Mouse (Mus musculus): ENCODE data around the gene Sar1a. TPM values are rescaled to one million over a fixed set of nuclear protein-coding genes. Genes with fewer than 3 reads are reported as not detected.

Gene Sar1a
- 100 to 1,000 TPM; 117 to 124 TPM for total RNA-seq (2021)
- long read RNA-seq, experiment 1, transcript Sar1a-201 (7 exons, 2,613 nt) = major isoform, 149 of 165 reads
- long read RNA-seq, experiment 1, partial matches to known transcripts = 1 of 165 reads
- long read RNA-seq, experiment 1, other reads (novel, unspliced or antisense) = 15 of 165 reads
- long read RNA-seq, experiment 2, transcript Sar1a-201 (7 exons, 2,613 nt) = major isoform, 195 of 221 reads
- long read RNA-seq, experiment 2, transcript Sar1a-205 (2 exons, 483 nt) = minor isoform, 5 of 221 reads
- long read RNA-seq, experiment 2, partial matches to known transcripts = 2 of 221 reads
- long read RNA-seq, experiment 2, other reads (novel, unspliced or antisense) = 19 of 221 reads

DNA sequence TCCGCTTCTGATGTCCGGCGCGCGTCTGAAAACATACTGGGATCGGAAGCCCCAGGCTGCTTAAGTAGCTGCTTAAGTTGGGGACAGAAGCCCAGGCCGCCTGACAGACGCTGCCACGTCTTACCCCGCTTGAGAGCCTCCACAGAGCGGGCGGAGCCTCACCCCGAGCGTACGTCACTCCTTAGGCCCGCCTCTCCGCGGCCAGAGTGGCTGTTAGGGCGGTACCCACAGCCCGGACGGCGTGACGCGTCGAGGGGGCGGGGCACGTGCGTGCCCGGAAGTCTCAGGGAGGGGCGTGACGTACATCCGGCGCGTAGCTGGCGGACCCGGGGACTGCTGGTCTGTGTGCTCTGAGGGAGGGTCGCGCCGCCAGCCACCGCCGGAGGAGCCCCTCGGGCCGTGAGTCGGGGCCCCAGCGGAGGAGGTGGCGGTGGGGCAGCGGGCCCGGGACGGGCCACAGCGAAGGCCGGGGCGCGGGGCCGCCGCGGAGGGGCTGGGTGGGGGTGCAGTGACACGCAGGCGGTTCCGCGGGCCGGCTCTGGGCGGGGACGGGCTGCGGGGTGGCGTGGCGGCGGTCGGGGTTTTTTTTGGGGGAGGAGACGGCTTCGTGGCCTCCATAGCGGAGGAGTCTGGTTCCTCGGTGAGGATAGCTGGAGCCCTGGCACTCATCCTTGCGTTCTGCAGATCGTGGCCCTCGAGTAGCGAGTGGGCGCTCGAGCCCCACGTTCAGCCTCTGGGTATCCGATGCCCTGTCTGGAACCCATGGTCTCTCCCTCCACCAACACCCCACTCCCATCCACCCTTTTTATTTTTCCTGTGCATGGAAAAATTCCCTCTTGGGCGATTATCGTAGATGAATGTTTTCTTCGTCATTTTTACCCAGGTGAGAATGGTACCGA, at the start of gene Sar1a:
TSS of gene Sar1a (plus strand) at position 285 of the 899 bp plus-strand sequence.
- H3K4me3 ChIP-seq = peak within 1 kb of the TSS; percentile 93
- H3K27ac ChIP-seq = peak within 1 kb of the TSS; percentile 95
- no peak for TF ChIP-seq CTCF (conservative IDR thresholded peaks at IDR 0.05)
- peak; percentile 98 to 99 for DNase-seq (ENCODE audit: low spot score in 2 of 2)

DNA sequence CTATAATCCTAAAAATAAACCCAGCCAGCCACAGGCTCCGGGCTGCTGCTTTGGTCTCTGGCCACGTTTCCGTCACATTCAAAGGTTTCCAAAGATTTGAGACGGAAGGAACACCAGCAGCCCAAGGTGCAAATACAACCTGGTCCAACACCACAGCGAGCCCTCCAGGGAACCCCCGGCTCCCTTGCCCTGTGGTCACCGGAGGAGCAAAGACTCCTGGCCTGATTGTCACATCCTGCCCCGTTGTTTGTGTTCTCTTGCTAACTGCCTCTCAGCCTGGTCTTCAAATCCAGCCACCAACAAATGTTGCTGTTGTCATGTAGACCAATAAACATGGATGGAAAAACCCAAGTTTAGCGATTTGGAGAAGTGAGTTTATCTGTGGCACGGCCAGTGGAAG, 47.7 kb upstream of the Sar1a start:
- Histone ChIP-seq H3K27ac (no peak overlapping the region), H3K4me3 (no peak overlapping the region)
- no peak for TF ChIP-seq CTCF (conservative IDR thresholded peaks at IDR 0.05)
- DNase-seq (ENCODE audit: low spot score in 2 of 2) = no peak

DNA sequence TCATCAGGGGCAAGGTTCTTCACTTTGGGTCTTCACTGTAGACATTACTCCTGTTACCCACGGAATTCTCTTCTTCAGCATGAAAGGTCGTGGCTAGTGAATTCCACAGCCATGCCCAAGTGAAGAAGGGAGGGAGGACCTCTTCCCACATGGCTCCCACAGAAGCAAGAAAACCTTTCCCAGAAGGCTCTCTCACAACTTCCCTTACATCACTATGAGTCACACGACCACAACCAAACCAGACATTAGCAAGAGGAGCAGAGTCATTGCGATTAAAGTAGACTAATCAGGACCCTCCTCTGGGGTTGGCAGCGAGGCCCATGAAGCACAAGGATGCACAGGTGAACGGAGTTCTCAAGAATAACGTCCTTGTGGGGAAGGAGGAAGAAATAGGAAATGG, 43.0 kb upstream of the Sar1a start:
- no peak overlapping the region for H3K27ac ChIP-seq
- TF ChIP-seq CTCF (conservative IDR thresholded peaks at IDR 0.05) = no peak
- DNase-seq (ENCODE audit: low spot score in 2 of 2) = no peak
- no peak overlapping the region for H3K4me3 ChIP-seq

DNA sequence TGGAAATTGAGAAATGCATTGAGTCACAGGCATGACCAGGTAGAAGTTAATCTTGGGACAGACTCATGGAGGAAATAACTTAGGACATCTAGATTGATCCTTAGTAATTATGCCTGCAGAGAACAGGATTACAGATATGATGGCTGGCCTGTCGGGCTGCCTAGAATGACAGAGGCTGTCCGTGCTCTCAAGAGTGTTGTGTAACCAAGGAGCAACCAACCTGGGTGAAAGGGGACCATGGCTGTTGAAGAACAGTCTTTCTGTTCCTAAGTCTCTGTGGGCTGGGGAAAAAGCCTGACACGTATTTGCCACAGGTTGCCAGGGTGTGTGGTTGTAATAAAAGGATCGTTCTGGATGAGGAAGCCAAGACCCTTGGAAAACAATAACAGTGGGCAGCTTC, 39.7 kb upstream of the Sar1a start:
- DNase-seq (ENCODE audit: low spot score in 2 of 2) = no peak
- H3K4me3 ChIP-seq = no peak overlapping the region
- H3K27ac ChIP-seq = no peak overlapping the region
- TF ChIP-seq CTCF (conservative IDR thresholded peaks at IDR 0.05) = no peak

DNA sequence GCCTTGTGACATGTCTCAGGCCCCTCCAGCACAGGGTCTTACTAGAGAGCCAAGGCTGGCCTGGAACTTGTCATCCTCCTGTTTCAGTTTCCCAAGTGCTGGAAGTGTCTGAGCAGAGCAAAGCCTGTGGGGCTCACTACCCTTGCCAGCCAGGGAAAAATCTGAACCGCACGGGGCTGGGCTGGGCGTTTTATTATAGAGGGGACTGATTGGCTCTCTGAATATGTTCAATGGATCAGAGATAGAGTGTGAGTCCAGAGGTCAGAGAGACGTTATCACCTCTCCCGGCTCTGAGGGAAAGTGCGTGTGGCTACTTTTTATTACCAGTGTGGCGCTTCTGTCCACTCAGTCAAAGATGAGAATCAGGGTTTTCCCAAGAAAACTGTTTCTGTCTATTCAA, 33.5 kb upstream of the Sar1a start:
- no peak for TF ChIP-seq CTCF (conservative IDR thresholded peaks at IDR 0.05)
- H3K27ac ChIP-seq = no peak overlapping the region
- no peak overlapping the region for H3K4me3 ChIP-seq
- DNase-seq (ENCODE audit: low spot score in 2 of 2) = no peak

DNA sequence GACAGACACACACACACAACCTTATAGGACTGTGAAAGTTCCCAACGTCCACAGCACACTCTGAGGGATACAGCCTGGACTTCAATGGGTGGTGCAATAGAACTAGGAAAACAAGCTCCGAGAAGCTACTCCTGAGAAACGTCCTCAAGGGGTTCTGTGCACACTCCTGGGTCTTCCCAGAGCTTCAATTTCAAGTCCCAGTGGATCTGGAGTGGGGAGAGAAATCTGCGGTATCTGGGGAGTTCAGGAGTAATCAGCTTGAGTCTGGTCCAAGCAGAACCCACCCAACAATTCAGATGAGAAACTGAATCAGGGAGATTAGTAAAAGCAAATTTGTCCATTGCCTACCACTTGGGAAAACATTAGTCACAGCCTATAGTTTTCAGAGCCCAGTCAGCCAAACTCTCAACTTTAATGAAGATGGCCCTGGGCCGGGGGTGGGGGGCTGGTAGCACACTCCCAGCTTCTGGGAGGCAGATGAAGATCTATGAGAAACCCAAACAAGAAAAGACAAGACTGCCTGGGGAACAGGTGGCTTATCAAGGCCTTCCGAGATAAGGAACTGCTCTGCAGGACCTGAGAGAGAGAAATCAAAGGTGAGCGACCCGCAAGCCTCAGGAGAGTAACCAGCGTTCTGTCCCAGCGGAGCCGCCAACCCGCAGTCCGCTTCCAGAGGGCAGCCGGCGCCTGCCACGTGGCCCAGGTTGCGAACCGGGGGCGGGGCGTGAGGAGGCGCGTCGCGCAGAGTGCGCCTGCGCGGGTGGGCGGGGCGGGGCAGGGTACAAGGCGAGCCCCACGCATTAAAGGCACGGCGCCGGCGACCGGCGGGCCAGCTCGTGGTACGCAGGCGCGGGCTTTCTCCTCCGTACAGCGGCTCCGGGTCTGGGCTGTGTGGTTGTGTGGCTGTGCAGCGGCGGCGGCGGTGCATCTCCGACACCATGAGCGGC, 32.0 kb upstream of the Sar1a start, which contains the start of gene Ppa1:
TSS of gene Ppa1 (plus strand) at position 763 of the 947 bp plus-strand sequence.
- no peak for TF ChIP-seq CTCF (conservative IDR thresholded peaks at IDR 0.05)

DNA sequence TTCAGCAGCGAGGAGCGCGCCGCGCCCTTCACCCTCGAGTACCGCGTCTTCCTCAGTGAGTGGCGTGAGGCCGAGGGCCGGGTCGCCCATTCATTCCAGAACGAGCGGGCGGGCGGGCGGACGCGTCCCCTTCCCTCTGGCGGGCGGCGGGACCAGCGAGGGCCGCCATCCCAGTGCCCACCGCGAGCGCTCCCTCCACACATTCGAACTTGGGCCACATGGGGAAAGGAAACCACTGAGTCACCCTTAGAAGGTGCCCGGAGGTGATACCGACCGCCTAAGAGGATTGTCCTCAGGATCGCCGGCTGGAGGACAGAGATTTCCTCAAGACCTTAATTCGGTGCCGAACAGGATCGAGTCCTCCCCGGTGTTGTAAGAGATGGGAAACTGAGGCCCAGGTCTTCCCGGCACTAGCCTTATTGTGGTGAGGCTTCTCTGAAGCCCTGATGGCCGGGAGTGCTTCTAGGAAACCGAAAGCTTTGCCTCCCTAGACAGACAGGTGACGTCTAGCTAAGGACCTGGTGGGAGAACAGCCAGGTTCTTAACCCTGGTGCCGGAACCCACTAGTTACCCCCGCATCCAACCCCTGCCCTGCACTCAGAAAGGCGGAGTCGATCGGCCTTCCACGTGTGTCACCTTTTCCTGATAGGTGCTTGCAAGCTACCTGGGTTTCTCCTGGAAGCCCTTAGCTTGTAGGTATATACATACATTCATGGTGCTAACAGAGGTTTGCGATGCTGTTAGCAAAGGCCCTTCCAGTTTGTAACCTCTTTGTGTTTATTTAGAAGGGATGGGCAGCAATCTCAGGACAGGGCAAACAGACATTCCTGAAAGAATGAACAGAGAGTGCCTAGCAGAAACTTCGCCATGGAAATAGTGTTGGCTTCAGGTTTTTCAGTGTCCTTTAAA, 31.1 kb upstream of the Sar1a start:
- no peak for DNase-seq (ENCODE audit: low spot score in 2 of 2)
- TF ChIP-seq CTCF (conservative IDR thresholded peaks at IDR 0.05) = no peak
- H3K27ac ChIP-seq = peak overlapping the region; percentile 86
- H3K4me3 ChIP-seq = peak overlapping the region; percentile 91

More for the DNA sequence above, 32.0 kb upstream of the Sar1a start, which contains the start of gene Ppa1:
- Histone ChIP-seq H3K27ac (peak within 1 kb of the TSS; percentile 86), H3K4me3 (peak within 1 kb of the TSS; percentile 91)
- peak; percentile 83 to 88 for DNase-seq (ENCODE audit: low spot score in 2 of 2)

DNA sequence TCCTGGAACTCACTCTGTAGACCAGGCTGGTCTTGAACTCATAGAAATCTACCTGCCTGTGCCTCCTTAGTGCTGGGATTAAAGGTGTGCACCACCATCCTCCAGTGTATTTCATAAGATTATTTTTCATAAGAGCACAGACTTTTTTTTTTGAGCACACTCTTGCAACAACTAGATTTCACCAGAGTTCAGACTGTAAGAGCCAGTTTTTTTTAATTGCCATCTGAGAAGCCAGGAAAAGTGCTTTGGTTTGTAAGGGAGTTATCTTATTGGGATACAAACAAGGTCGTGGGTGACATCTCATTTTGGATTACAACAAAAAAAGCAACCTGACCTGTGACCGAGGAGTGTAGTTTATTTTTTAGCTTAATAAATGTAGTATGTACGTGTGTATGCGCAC, 26.0 kb upstream of the Sar1a start:
- DNase-seq (ENCODE audit: low spot score in 2 of 2) = no peak
- TF ChIP-seq CTCF (conservative IDR thresholded peaks at IDR 0.05) = no peak
- Histone ChIP-seq H3K27ac (no peak overlapping the region), H3K4me3 (no peak overlapping the region)

DNA sequence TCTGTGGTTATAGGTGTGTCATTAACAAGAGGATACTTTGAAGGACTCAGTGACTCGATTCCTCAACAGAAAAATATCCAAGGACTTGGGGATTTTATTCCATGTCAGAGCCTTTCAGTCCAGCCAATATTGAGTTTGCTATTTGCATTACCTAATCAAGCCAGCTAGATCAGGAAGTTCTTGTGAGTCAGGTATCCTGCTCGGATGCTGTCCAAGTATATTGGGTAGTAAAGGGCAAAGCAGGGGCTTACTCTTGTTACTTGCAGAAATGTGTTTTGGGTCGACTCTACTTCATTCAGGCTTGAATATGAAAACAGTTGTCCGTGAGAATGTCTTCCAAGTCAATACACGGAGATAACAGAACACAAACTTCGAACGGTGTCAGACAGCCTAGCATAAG, 25.4 kb upstream of the Sar1a start:
- no peak overlapping the region for H3K4me3 ChIP-seq
- no peak for TF ChIP-seq CTCF (conservative IDR thresholded peaks at IDR 0.05)
- DNase-seq (ENCODE audit: low spot score in 2 of 2) = no peak
- H3K27ac ChIP-seq = no peak overlapping the region

DNA sequence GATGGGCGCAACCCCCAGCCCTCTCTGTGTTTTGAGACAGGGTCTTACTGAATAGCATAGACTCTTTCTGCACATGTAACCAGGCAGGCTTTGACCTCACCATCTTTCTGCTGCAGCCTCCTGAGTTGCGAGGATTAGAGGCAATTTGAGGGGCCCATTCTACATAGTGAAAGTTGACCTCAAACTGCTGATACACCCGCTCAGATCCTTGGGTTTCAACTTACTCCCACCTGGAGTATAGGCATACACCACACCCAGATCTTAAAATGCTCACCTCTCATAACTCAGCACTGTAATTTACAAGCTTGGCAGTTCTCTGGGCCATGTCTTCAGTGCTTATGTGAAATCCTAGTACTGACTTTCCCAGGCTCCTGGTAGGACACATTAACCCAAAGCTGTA, 24.9 kb upstream of the Sar1a start:
- no peak for TF ChIP-seq CTCF (conservative IDR thresholded peaks at IDR 0.05)
- Histone ChIP-seq H3K27ac (no peak overlapping the region), H3K4me3 (no peak overlapping the region)
- no peak for DNase-seq (ENCODE audit: low spot score in 2 of 2)

All from layer of hippocampus, adult 2 months (tissue).